Mouse (Mus musculus) frontal cortex, postnatal 14 days (tissue): ENCODE results near the gene Afmid.

Source experiments
- DNase-seq, 2 experiments: peaks; one replicate each; pipeline ENCODE4 v3.0.0; 2022; ENCODE audit warnings: low spot score in 2 of 2

Gene Afmid

DNA sequence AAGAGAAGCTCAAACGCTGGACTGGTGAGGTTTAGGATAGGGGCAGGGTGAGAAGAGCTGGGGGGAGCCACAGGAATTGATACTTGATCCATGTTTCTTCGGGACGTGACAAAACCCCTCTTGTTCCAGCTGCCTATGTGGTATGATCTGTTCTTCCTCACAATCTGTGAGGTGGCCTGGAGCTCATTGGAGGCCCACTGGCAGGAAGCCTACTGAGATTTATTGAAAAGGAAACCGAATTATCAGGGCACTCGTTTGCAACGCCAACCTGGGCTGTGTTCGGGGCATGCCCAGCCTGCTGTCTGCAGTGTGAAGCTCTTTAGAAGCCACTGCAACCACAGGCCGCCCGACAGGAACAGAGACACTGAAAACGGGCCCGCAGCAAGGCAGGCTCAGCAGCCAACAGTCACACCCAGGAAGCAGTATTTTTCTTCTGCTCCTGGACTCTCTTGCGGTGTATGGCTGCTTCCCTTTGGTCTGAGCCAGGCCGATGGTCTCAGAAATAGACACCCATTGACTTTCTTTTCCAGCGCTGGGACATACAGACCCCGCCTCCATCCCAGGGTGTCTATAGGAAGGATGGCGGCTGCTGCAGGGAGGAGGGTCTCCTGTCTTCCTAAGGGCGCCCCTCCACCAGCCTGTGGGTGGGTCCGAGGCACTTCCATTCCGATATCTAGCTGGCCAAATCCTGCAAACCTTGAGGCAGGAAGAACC, 22.7 kb downstream of the Afmid start:
- no peak for DNase-seq

DNA sequence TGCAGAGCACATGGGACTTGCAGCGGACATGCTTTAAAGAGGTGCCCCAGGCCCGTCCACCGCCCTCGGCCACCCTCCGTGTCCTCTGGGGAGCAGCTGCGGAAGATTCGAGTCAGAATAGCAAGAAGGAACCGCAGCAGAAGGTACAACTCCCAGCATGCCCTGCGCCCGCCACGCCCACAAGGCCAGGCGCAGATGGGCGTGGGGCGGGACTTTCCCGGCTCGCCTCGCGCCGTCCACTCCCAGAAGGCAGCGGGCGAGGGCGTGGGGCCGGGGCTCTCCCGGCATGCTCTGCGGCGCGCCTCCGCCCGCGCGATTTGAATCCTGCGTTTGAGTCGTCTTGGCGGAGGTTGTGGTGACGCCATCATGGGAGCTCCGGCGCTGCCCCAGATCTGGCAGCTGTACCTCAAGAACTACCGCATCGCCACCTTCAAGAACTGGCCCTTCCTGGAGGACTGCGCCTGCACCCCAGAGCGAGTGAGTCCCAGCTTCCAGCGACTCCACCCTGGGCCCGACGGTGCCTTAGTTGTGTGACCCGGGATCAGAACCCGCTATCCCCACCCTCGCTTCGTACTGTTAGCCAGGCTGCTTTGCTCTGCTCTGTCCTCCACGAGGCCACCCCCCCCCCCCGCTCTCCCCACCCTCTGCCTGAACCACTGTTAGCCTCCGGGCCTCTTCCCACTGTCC, 23.4 kb downstream of the Afmid start, which contains the start of gene Birc5:
TSS of gene Birc5 (plus strand) at position 267 of the 687 bp plus-strand sequence.
- DNase-seq: peak; percentile 90 to 93

DNA sequence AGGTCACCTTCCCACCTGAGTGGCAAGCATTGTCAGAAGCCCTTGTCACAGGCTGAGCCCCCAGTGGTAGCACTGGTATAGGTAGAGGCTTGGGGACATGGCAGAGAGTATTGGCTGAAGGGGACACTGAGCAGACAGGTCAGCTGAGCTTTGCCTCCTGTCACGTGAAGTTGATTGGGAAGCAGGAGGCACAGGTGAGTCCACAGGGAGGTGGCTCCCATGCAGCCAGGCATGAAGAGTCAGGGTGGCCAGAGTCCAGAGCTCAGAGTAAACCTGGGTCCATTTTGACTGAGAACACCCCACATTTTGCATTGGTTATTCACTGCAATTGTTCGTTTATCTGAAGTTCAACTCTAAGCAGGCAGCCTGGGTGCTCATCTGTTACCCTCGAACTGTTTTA, 27.2 kb downstream of the Afmid start:
- DNase-seq: no peak

DNA sequence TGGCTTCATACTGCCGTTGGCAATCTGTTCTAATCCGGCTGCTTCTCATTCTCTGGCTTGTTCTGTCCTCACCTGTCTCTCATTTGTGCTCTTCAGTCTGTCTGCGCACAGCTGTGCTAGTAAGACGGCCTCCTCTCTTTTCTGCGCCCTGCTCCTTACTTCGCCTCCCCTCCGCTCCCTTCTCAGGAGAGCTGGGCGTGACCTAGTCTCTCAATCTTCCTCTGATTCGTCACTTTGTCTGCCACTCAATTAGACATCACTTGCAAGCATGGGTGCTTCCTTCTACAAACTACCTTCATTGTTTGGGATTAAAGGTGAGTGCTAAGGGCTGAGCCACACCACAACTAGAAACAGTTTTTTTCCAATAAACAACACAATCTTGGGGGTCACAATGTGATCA, 28.5 kb downstream of the Afmid start:
- no peak for DNase-seq

DNA sequence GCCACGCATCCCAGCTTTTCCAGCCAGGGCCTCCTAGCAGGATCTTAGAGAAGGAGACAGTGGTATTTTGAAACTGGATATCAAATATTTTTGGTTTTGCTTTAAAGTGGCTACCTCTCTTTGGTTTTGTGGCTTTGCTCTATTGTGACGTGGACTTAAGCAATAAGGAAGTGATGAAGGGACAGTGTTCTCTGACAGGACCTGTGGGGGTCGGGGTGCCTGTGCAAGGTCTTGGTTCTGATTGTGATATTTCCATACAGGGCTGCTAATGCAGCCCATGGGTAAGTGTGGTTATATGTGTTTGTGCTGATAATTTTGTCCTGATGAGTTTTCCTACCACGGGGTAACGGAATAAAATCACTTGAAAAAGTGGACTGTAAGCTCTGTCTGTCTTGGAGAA, 29.6 kb downstream of the Afmid start:
- no peak for DNase-seq

DNA sequence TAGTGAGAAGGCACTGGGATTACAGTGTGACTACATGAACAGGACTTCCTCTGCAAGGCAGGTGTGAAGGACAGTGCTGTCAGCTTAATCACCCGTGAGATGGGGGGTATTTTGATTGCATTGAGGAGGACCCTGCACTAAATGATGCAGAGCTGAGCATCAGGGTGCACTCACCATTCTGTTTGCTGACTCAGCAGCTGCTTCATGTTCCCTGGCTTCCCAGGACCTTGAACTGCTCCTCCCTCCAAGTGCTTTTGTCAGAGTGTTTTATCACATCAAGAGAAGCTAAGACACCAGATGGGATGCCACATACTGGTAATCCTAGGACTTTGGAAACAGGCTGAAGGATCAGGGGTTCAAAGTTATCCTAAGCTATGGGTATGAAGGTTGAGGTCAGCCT, 30.3 kb downstream of the Afmid start:
- DNase-seq: no peak

DNA sequence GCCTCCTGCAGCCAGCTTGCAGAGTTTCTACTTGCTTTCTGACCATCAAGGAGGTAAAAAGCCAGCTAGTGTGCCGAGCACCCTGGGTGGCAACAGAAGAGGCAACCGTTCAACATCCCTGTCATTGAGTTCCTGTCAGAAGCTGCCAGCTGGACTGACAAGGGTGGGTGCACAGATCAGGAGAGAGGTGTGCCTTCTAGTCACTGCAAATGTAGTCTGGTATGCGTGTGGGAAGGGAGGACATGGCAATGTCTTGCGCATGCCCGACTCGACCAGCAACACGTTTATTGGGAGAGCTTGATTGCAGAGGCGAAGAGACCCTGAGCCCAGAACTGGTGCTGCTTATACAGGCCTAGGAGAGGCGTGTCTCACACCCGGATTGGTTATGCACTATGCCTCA, 31.7 kb downstream of the Afmid start:
- DNase-seq: no peak

DNA sequence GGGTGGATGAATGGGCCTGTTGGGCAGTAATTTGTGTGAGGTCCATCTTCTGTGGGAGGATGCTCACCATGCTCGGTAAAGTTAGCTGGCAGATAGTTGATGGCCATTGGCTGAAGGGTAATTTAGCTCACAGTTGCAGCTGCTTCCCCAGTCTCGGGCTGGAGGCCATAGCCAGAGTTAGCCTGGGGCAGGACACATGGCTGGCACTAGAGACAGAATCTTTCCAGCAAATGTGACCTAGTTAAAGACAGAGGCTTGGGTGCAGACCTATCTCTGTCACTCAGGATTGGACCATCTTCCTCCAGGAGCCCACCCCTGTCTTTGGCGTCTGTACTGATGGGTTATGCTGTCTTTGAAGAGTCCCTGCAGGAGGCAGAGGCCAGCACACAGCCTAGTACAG, 32.7 kb downstream of the Afmid start:
- no peak for DNase-seq

DNA sequence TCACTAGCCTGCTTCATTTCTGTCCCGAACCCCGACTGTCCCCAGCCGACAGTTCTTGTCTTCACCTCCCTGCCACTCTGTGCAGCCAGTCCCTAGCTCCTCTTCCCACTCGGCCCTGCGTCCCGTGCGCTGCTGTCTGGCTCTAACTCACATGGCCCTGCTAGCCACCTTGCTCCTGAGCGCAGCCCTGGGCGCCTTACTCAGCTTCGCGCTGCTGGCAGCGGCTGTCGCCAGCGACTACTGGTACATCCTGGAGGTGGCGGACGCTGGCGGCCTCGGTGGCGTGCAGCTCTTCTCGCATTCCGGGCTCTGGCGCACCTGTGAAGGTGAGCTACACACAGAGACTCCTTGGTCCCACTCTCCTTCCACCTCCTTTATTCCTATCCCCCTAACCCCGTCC, 34.9 kb downstream of the Afmid start, which contains the start of gene Tmem235:
TSS of gene Tmem235 (plus strand) at position 152 of the 400 bp plus-strand sequence.
- no peak for DNase-seq

DNA sequence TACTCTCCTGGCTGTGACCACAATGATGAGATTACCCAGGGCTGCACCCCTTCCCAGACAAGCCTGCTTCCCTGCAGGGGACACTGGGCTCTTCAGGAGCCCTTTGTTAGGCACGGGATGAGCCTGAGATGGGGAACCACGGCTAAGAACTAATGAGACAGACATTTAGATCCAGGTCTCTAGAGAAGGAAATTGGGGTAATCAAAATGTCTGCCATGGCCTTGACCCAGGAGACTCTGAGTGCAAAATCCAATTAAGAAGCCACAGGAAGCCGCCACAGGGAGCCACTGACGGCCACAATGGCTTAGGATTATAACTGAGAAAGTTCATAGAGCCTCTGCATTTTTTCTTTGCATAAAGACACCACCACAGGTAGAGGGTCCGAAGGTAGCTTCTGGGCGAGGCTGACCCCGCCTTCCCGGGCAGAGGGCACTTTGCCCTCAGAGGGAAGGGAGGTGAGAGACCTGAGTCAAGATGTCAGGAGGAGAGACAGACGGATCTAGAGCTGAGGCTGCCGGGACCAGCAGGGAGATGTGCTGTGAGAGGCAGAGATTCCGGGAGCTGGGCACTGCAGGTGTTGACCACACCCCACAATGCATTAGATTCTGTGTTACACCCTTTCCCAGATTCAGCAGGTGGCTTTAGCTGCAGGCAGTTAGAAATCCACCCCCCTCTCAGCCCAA, 37.6 kb downstream of the Afmid start:
- DNase-seq: no peak

DNA sequence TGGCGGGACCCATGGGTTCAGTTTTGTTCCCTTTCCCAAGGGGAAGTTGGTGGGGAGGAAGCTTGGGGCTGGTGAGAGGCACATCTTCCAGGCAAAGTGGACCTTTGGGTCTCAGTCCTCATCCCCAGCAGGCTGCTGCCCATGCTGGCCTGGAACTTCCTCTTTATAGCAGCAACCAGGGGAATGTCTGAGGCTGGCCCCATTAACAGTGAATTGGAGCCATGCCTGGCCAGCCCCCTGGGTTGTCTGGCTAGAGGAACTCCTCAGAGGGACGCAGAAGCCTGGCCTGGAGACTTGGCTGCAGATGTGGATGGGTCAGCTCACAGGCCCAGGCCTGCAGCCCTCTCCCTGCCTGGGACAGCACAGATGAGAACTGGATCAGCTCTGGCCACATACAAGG, 39.1 kb downstream of the Afmid start:
- no peak for DNase-seq

DNA sequence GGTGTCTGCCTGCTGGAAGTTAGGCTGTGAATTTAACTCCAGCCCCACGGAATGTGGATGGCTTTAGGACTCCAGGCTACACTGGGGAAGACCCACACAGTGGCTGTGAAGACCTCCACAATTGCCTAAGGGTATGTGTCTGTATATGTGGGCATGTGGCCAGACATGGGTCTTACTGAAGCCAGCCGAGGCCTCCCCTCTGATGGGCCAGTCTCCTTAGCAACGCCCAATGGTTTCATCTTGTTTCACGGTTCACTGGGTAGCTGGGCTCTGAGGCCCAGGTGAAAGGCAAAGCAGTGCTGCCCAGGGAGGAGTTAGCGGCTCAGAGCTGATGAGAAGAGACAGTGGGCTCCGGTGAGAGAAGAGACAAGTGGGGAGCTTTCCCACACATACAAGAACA, 40.3 kb downstream of the Afmid start:
- DNase-seq: no peak

DNA sequence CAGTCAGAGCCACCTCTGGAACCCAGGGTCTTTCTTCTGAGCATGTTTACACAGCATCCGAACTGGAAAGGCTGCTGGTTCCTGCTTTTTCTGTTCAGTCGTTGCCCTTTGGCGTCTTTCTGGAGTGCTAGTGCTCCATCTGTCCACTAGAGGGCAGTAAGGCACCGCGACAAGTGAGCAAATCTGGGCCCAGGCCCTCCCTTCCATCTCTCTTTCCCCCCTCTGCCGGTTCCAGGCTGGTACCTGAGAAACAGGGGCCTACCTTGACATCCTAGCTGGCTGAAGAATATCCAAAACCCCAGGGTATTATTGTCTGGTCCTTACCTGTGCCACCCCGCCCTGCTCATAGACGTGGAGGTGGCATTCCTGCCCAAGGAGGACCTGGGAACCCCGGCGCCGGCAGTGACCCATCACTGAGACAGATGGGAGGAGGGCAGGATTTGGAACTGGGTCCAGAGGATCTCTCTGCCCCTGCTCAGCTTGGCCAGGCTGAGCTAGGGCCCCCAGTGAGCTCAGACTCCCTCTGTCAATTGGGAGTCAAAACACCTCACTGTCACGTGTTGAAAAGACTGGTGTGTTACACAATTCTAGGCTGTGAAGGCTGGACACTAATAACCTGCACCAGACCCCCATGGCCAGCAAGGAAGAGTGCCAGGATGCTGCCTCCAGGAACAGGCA, 45.1 kb downstream of the Afmid start:
- peak; percentile 58 to 76 for DNase-seq

DNA sequence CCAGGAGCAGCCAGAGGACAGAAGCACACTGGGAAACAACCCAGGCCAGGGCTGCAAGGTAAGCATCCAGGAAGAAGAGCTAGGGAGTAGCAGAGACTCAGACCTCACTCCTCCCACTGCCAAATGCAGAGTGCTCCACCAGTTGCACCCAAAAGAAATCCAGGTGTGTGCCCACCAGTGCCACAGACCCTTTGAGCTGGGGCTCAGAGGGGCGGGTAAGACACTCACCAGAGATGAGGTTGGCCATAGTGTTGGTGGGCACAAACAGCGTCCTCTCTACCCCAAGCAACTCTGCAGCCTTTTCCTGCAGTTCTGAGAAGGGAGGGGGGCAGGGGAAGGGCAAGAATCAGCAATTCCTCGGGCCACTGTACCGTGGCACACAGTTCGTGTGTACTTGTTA, 45.7 kb downstream of the Afmid start:
- no peak for DNase-seq

DNA sequence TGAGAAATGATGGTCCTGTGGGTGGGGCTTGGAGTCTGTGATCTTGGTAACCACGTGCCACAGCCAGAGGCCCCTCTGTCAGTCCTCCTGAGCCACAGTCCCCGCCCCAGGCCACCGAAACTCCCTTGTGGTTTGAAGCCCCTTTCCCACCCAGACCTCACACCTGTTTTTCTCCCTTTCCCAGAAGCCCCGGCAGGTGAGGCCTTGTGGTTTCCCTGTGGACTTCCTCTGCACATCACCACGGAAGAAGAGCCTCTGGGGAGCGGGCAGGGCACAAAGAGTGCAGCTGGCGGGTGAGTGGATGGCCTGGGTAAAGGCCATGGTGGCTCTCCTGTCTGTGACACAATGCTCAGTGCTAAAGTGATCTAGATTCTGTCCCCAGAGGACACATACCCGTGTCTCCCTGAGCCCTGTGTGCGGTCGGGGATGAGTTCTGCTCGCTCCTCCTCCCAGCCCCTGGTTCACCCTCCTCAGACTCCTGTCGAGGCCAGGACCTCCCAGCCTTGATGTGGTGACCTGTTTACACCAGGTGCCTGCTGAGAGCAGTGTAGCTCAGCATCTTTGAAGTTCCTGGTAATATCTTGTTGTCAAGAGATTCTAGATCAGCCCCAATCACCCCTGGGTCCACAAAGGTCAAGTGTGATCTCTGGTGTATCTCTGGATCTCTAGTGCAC, 46.3 kb downstream of the Afmid start:
- no peak for DNase-seq

DNA sequence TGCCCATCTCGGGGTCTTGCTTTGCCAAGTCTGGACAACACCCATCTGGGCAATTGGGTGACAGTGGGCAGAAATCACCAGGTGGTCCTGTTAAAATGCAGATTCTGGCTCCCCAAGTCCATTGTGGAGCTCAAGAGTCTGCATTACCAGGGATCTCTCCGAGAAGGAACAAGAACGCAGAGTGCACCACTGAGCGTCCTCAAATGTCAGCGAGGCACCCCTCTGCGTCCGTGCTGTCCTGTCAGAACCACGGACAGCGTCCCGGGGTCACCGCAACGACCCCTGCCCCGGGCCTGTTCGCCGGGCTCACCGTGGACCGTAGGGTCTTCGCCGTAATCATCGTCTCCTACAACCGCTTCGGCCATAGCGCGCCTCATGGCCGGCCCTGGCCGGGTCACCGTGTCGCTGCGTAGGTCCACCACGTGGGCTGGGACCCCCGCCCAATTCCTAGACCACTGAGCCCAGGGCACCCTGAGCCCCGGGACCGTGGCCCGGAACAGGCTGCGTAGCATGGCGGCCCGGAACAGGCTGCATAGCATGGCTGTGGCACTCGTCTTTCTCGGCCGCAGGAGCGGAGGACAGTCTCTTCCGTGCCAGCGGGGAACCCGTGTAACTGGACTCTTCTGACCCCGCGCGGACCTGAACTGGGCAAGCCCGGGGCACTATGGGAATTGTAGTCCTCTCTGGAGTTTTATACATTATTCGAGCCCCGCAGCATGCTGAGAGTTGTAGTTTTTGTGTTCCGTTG, 47.3 kb downstream of the Afmid start, which contains the start of gene Tha1:
TSS of gene Tha1 (minus strand) at position 621 of the 748 bp plus-strand sequence.
- DNase-seq: peak in 1 of 2 experiments; percentile 64

DNA sequence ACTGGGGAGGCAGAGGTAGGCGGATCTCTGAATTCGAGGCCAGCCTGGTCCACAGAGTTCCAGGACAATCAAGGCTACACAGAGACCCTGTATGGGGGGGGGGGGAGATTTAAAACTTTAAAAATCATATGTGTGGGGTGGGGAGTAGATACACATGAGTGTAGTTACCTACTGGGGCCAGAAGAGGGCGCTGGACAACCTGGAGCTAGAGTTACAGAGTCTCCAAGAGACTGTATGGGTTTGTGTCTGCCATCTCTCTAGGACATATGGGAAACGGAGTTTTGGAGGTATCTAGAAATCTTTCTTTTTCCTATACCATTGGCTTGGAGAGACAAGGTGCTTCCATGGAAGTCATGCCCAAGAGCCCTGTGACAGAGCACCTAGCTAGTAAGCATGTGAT, 48.7 kb downstream of the Afmid start:
- DNase-seq: no peak

DNA sequence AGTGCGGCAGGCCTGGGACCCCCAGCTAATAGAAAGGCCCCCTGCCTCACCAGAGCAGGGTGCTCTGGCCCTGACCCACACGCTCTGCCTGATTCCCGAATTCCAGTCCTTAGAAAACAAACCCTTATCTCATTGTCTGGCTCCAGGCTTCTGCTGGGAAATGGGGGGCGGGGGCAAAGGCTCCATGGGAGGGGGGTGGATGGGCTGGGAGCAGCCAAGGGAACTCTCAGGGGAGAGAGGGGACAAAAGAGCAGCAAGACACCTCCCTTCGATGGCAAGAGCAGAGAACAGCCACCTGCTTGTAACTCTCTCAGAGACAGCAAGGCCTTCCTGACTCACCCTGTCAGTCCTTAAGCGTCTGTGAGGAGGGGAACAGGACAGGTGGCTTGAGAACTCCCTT, 50.0 kb downstream of the Afmid start:
- no peak for DNase-seq

DNA sequence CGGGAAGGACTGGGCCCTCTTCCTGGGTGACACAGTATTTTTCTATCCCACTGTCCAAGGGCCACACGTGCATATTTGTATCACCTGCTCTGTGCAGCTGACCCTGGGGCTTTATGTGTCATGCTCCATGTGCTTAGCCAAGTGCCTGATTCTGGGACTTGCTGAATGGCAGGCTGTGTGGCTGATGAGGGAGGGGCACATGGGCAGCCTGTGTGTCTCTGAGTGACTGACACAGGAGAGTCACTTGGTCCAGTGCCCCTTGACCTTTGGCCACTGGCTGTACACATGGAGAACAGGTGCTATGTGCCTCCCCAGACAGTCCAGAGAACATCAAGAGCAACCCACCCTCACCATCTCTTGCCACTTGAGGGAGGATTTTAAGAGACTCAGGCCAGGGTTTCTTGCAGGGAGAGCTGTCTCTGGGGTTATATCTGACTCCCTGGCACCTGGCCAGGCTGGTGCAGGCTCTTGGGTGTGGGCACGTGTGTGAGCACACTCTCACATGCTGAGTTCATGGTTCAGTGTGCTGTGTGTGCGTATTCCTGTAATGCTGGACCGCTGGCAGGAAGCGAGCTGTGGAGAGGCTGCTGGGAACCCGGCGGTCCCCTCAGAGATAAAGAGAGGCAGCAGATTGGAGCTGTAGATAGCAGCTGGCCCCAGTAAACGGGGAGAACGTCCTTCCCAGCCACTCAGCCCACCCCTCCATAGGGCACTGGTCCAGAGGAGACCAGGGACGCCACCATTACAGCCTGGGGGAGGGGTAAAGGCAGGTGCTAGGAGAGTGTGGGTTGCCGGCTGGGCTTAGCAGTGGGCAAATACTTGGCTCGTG, 52.4 kb downstream of the Afmid start:
- DNase-seq: no peak

DNA sequence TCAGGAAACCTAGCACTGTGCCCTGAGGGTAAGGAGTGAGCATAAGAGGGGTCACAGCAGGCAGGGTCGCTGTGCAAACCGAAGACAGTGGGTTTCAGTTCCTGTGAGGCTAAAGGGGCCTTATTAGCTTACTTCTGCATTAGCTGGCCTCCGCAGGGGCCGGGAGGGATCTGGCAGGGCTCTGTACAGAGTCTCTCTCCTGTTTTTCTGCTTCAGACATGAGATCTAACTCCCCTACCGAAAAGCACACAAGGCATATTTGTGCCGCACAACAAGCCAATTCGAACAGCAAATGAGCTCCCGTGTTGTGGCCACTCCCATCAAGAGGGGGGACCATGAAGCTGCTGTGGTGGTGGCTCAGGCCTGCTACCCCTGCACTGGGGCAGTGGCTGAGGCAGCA, 53.2 kb downstream of the Afmid start:
- no peak for DNase-seq
